Mouse (Mus musculus) small intestine, adult 10 weeks (tissue): ENCODE data around the gene Zic2. TPM values are rescaled to one million over a fixed set of nuclear protein-coding genes. Genes with fewer than 3 reads are reported as not detected.

ENCODE experiments used
- polyA plus RNA-seq: library from polyadenylated mRNA; stranded (reverse); fragments of 350-450 nt; fragmentation: Illumina TruSeq; extraction: RNeasy Lipid Tissue Mini Kit (QIAGEN cat#74804); gene quantifications from one replicate; pipeline ENCODE4 v1.2.3, GENCODE M21; 2014; ENCODE audit warnings: low replicate concordance

Zic2 gene
- polyA plus RNA-seq: not detected

DNA sequence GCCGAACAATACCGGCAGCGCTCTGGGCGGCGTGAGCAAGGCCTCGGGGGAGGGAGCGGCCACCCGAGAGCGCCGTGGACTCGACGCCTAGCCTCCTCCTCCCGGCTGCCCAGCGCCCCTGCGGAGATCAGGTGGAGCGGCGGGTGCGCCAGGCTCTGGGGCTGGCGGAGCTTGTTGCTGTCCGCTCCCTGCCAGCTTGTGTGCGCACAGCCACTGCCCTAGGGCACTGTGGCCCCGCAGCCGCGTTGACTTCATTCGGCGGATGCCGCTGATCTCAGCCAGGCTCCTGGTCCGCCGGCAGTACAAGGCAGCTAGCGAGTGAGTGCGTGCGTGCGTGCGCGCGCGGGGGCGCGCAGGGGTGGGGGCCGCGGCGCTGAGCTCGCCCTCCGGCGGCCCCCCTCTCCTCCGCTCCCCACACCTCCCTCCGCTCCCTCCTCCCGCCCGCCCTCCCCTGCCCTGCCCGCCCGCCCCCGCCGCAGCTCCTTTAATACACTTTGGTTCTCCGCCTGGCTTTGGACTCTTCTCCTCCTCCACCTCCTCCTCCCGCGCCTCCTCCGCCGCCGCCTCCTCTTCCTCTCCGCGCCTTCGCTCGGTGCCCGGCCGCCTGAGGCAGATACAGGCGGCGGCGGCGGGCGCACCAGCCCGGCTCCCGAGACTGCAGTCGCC is at the start of gene Zic2:
TSS of gene Zic2 (plus strand) at position 545 of the 666 bp plus-strand sequence.

DNA sequence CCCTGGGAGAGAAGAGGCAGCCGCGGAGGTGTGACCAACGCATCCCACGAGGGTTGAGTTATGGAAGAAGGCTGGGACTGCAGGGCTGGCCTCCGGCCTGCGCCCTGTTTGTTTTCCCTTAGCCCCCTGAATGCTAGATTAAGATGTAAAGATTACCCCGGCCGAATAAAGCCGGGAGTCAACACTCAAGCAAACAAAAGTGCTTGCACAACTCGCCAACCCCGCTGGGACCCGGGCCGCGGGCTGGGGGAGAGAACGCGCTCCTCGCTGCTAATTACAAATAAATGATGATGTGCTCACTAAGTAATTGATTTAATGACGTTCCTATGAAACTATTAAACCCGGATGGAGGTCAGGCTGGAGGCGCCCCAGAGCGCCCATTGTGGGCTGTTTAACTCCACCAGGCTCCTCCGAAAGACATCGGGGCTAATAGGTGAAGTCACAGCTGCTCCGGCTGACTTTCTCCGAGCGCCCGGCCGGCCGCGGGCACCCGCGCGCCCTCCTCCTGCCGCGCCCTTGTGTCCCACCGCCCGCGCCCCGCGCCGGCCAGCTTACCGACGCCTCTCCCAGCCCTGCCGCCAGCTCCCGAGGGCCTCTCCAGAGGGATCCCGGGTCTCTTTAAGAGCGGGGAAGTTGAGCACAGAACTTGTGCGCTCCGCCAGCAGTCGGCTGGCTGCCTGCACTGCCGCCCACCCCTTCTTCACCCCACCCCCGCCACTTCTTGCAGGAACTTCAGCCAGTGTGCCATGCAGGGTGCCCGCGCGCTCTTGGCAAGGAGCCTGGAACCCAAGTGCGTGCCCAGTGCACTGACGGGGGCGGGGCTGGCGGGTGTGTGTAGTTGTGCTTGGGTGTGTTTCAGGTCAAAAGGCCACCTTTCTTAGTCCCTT is 24.5 kb upstream of the Zic2 start, which contains the start of gene Gm5089:
TSS of gene Gm5089 (minus strand) at position 620 of the 887 bp plus-strand sequence.

DNA sequence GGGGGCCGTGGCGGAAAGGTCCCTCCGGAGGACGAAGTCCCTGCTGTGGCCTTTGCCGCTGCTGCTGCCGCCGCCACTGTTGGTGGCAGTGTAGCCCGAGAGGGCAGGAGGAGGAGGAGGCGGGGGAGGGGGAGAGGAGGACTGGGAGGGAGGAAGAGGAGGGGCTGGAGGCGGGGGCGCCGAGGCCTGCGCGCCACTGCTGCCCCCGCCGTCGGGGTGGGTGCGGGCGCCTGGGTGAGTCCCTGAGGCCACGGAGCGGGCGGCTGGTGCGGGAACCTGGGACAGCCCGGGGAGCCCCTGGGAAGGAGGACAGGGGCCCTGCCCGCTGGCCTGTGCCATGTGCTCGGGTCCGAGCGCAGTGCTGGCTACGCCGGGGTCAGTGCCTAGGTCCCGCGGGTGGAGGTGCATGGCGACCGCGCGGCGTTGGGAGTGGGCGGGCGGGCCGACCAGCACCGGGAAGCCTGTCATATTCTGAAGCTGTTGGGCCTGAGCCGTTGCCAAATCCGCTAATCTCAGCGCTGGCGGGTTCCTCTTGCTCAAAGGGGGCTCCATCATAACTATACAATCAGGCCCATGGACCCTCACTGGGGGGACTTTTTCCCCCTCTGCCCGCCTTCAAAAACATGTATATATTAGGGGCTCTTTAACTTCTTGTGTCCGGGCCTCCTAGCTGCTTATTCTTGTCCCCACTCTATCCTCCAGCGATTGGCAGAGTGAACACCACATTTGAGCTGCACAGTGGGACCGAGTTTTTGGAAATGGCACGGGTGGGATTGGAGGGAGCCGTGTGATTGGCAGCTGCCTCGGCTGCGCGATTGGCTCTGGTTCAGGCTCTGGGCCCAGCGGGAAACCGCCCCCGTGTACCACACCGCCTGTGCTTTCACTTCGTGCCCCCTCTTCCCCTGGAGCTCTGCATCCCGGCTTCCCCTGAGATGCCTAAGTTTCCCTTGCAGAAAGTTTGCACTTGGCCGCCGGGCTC is 10.2 kb upstream of the Zic2 start, which contains the start of gene Zic5:
TSS of gene Zic5 (minus strand) at position 915 of the 979 bp plus-strand sequence.

DNA sequence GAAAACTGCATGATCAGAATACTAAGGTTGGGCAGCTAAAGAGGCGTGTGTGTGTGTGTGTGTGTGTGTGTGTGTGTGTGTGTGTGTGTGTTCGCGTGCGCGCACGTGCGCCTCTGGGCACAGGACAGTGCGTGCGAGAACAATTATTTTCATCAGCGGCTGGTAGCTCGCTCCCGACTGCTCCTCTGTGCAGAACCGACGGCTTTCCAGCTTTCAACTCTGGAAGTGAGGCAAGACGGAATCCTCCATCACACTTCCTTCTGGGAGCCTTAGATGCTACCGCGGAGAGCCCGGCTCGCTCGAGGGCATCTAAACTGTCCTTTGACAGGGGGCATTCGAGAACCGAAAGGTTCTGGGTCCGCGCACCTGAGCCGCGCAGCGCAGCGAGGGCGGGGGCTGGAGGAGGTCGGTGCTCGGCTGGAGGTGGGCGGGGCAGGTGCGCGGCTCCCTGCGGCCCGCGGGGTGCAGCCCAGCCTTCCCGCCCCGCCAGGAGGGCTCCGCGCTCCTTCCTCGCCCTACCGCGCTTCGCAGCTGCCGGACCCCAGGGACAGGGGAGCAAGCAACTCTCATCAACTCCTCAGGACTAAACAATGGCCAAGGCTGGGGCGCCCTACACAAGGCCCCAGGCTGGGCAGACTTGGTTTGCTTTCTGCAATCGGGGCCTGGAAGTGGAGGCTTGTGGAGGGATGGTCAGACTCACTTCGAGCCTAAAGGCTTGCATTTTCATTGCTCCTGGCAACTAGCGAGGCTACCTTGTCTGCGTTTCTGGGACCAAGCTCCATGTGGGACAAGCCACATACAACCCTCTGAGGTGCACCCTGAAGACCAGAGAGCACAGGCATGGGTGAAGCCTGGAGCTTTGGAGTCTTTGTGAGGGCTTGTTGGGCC is 15.4 kb downstream of the Zic2 start, which contains the start of gene Gm10837:
TSS of gene Gm10837 (plus strand) at position 146 of the 888 bp plus-strand sequence.

Other genes with a start within 250 kb of the Zic2 start
- not detected for gene Gm5089, start 24.3 kb upstream of the Zic2 start, polyA plus RNA-seq
- gene Zic5, start 9.8 kb upstream of the Zic2 start, polyA plus RNA-seq: not detected
- gene Gm10837, start 15.2 kb downstream of the Zic2 start, polyA plus RNA-seq: not detected
- gene Pcca, start 58.9 kb downstream of the Zic2 start, polyA plus RNA-seq: 16.1 TPM